21 mouse cellular contexts compared by ENCODE assay signal in genomic region chr15:22511271-22511670, GRCm38 (mm10). TPM values are rescaled to one million over a fixed set of nuclear protein-coding genes. Genes with fewer than 3 reads are reported as not detected.
DNase-seq lines count a peak whose midpoint lies in the region; ATAC-seq and TF ChIP-seq lines count a peak whose summit lies in the region.
"Had no signal": no experiment of that assay in that cellular context is flagged by ENCODE, and none has a peak within 500 bp of the region (broad histone marks: within the 10 kb centered on the region; RNA-seq: fewer than 3 reads in every experiment).

No protein-coding gene starts in this region.

- H3K9me3 ChIP-seq in lung, embryonic 14.5 days (ENCODE audit: low read depth, low read length) = no peaks in the 10 kb centered on the region
- no peaks in the 10 kb centered on the region for H3K9me3 ChIP-seq in lung, embryonic 15.5 days
- no peaks in the 10 kb centered on the region for H3K9me3 ChIP-seq in lung, postnatal 0 days (ENCODE audit: low read length)
- no peaks in the 10 kb centered on the region for H3K9me3 ChIP-seq in lung, embryonic 16.5 days (ENCODE audit: control insufficient read depth, low read length)
- H3K9me3 ChIP-seq: G1E had no signal

- no peak overlapping the region for H3K9ac ChIP-seq in lung, embryonic 14.5 days
- no peak overlapping the region for H3K9ac ChIP-seq in lung, embryonic 15.5 days
- H3K9ac ChIP-seq in lung, postnatal 0 days (replicated peaks; ENCODE audit: low read depth) = no peak overlapping the region
- H3K9ac ChIP-seq in lung, embryonic 16.5 days (ENCODE audit: low read length) = no peak overlapping the region

- no peak overlapping the region for H3K27ac ChIP-seq in lung, embryonic 14.5 days (ENCODE audit: low read depth)
- H3K27ac ChIP-seq in lung, embryonic 15.5 days = no peak overlapping the region
- H3K27ac ChIP-seq in lung, postnatal 0 days (ENCODE audit: low read length) = no peak overlapping the region
- no peak overlapping the region for H3K27ac ChIP-seq in lung, embryonic 16.5 days (ENCODE audit: low read length)

- no peaks in the 10 kb centered on the region for H3K4me1 ChIP-seq in lung, embryonic 14.5 days (ENCODE audit: insufficient read depth)
- no peaks in the 10 kb centered on the region for H3K4me1 ChIP-seq in lung, embryonic 15.5 days
- no peaks in the 10 kb centered on the region for H3K4me1 ChIP-seq in lung, postnatal 0 days (ENCODE audit: insufficient read depth, low read depth, low read length)
- H3K4me1 ChIP-seq in lung, embryonic 16.5 days (replicated peaks; ENCODE audit: control insufficient read depth, insufficient read depth, low read length) = no peaks in the 10 kb centered on the region

- ATAC-seq in lung, embryonic 14.5 days (ENCODE audit: insufficient read depth) = peak; percentile 56
- peak; percentile 72; the same call in 1 of the 2 replicates for ATAC-seq in lung, embryonic 15.5 days (ENCODE audit: borderline replicate concordance, extremely low read depth, low FRiP score, low TSS enrichment)
- ATAC-seq in lung, postnatal 0 days = no peak
- peak; percentile 72 for ATAC-seq in lung, embryonic 16.5 days (ENCODE audit: low read depth)
- ATAC-seq: activated CD4-positive, CD25-positive, alpha-beta regulatory T cell, adult 4 months; CD4-positive, CD25-positive, alpha-beta regulatory T cell, adult 4 months; Patski had no signal

- DNase-seq in lung, embryonic 14.5 days = peak; percentile 53
- DNase-seq in lung, postnatal 25 days (ENCODE audit: low spot score) = no peak
- DNase-seq in lung, postnatal 0 days (ENCODE audit: low spot score) = no peak
- no peak for DNase-seq in lung, postnatal 14 days
- DNase-seq: adrenal gland, adult 2 months; adrenal gland, adult 8-10 months; adrenal gland, postnatal 10 days; adrenal gland, postnatal 14 days; adrenal gland, postnatal 25 days; adrenal gland, postnatal 36 days; B cell, adult 2 months; cerebellum, adult 11 months; cerebellum, adult 11-12 months; cerebellum, adult 18-20 months had no signal

- no peak for TF ChIP-seq CTCF in lung, embryonic 14.5 days (IDR thresholded peaks at IDR 0.05; ENCODE audit: low read depth)
- TF ChIP-seq CTCF in lung, postnatal 0 days (IDR thresholded peaks at IDR 0.05) = no peak

- TF ChIP-seq EP300 in lung, postnatal 0 days (IDR thresholded peaks at IDR 0.05) = no peak

- no peak overlapping the region for H3K4me3 ChIP-seq in lung, embryonic 14.5 days (ENCODE audit: low read depth, low read length)
- no peak overlapping the region for H3K4me3 ChIP-seq in lung, embryonic 15.5 days
- H3K4me3 ChIP-seq in lung, postnatal 0 days (ENCODE audit: low read depth, low read length) = no peak overlapping the region
- no peak overlapping the region for H3K4me3 ChIP-seq in lung, embryonic 16.5 days (ENCODE audit: low read length)

- H3K27me3 ChIP-seq in lung, embryonic 14.5 days (ENCODE audit: insufficient read depth, low read length) = no peaks in the 10 kb centered on the region
- no peaks in the 10 kb centered on the region for H3K27me3 ChIP-seq in lung, embryonic 15.5 days
- no peaks in the 10 kb centered on the region for H3K27me3 ChIP-seq in lung, postnatal 0 days (replicated peaks; ENCODE audit: insufficient read depth, low read length)
- no peaks in the 10 kb centered on the region for H3K27me3 ChIP-seq in lung, embryonic 16.5 days (ENCODE audit: control insufficient read depth, insufficient read depth, low read depth, low read length)
- H3K27me3 ChIP-seq: CH12.LX had no signal

- no peaks in the 10 kb centered on the region for H3K36me3 ChIP-seq in lung, embryonic 14.5 days (ENCODE audit: insufficient read depth)
- H3K36me3 ChIP-seq in lung, embryonic 15.5 days = no peaks in the 10 kb centered on the region
- no peaks in the 10 kb centered on the region for H3K36me3 ChIP-seq in lung, postnatal 0 days (ENCODE audit: insufficient read depth, low read length)
- no peaks in the 10 kb centered on the region for H3K36me3 ChIP-seq in lung, embryonic 16.5 days (ENCODE audit: control insufficient read depth, insufficient read depth, low read length)
- H3K36me3 ChIP-seq: G1E had no signal

- H3K4me2 ChIP-seq in lung, embryonic 14.5 days = no peak overlapping the region
- no peak overlapping the region for H3K4me2 ChIP-seq in lung, embryonic 15.5 days
- H3K4me2 ChIP-seq in lung, postnatal 0 days (replicated peaks; ENCODE audit: low read depth, low read length) = no peak overlapping the region
- H3K4me2 ChIP-seq in lung, embryonic 16.5 days (ENCODE audit: low read depth, low read length) = no peak overlapping the region

RNA-seq across cellular contexts. Expression of gene Cdh18, which starts 37.6 kb away (rescaled TPM):
- 0.20 and 0.51 TPM in 2 replicates for polyA plus RNA-seq in lung, embryonic 14.5 days (2014; fragmentation: Nextera tagmentation; extraction: Ambion mirVana)
- 0.24 and 0.26 TPM in 2 replicates for polyA plus RNA-seq in lung, embryonic 15.5 days (2015; fragmentation: Nextera tagmentation; extraction: Ambion mirVana)
- polyA plus RNA-seq in lung, postnatal 0 days (2015; fragmentation: Nextera tagmentation; extraction: Ambion mirVana) = not detected in 2 replicates
- 0.18 and 0.24 TPM in 2 replicates for polyA plus RNA-seq in lung, embryonic 16.5 days (2015; fragmentation: Nextera tagmentation; extraction: Ambion mirVana)
- polyA plus RNA-seq: activated CD4-positive, CD25-positive, alpha-beta regulatory T cell, adult 4 months; CD4-positive, CD25-positive, alpha-beta regulatory T cell, adult 4 months; G1E; Patski had no signal
